Comparison of ENCODE assay signal across 10 mouse cellular contexts in genomic region chr6:125051237-125051636, GRCm38 (mm10). TPM values are rescaled to one million over a fixed set of nuclear protein-coding genes. Genes with fewer than 3 reads are reported as not detected.
DNase-seq lines count a peak whose midpoint lies in the region; ATAC-seq and TF ChIP-seq lines count a peak whose summit lies in the region.
"Had no signal": no experiment of that assay in that cellular context is flagged by ENCODE, and none has a peak within 500 bp of the region (broad histone marks: within the 10 kb centered on the region; RNA-seq: fewer than 3 reads in every experiment).

No protein-coding gene starts in this region.

- no peak for TF ChIP-seq POLR2A in small intestine, adult 2 months (IDR thresholded peaks at IDR 0.05; ENCODE audit: low read depth, low read length)

- H3K36me3 ChIP-seq in liver, embryonic 14.5 days (replicated peaks; ENCODE audit: control insufficient read depth, insufficient read depth, low read depth), result no peaks in the 10 kb centered on the region; the same call in 1 of the 2 replicates
- peaks cover 22% of the 10 kb centered on the region for H3K36me3 ChIP-seq in liver, embryonic 11.5 days (ENCODE audit: control insufficient read depth, insufficient read depth, low read length)
- H3K36me3 ChIP-seq in small intestine, adult 2 months (ENCODE audit: control insufficient read depth, insufficient read depth, low read length), result peaks cover 55% of the 10 kb centered on the region

- H3K9me3 ChIP-seq in liver, embryonic 14.5 days (ENCODE audit: control insufficient read depth, low read length), result no peaks in the 10 kb centered on the region
- no peaks in the 10 kb centered on the region for H3K9me3 ChIP-seq in liver, embryonic 11.5 days (ENCODE audit: control insufficient read depth, low read length)

- H3K4me1 ChIP-seq in liver, embryonic 14.5 days (replicated peaks; ENCODE audit: control insufficient read depth in 2 of 2, insufficient read depth in 2 of 2, low read length in 1 of 2), result no peaks in the 10 kb centered on the region
- peaks cover 7% of the 10 kb centered on the region; the same call in 1 of the 2 replicates for H3K4me1 ChIP-seq in liver, embryonic 11.5 days (replicated peaks; ENCODE audit: control insufficient read depth, insufficient read depth, low read length)
- H3K4me1 ChIP-seq in small intestine, adult 2 months (ENCODE audit: control insufficient read depth, insufficient read depth, insufficient read length, low read length), result no peaks in the 10 kb centered on the region

- peak; percentile 43 for DNase-seq in adrenal gland, postnatal 14 days
- no peak for DNase-seq in adrenal gland, adult 18-20 months (ENCODE audit: low spot score in 2 of 2)
- DNase-seq in liver, embryonic 14.5 days (ENCODE audit: low read depth in 3 of 3, low spot score in 3 of 3), result no peak
- DNase-seq in liver, embryonic 11.5 days (ENCODE audit: low spot score), result no peak
- peak; percentile 57 for DNase-seq in NIH3T3 (ENCODE audit: low read depth)
- no peak for DNase-seq in urinary bladder, postnatal 14 days (ENCODE audit: low spot score)
- no peak for DNase-seq in layer of hippocampus, postnatal 10 days (ENCODE audit: low spot score in 2 of 2)
- DNase-seq: heart, postnatal 14 days had no signal

- H3K27ac ChIP-seq in liver, embryonic 14.5 days, result no peak overlapping the region
- no peak overlapping the region for H3K27ac ChIP-seq in liver, embryonic 11.5 days (ENCODE audit: low read depth, low read length)
- no peak overlapping the region for H3K27ac ChIP-seq in small intestine, adult 2 months (ENCODE audit: insufficient read depth, low read depth, low read length)

- TF ChIP-seq CTCF in liver, embryonic 14.5 days (IDR thresholded peaks at IDR 0.05; ENCODE audit: low read depth), result peak; percentile 64
- peak; percentile 48; the same call in 1 of the 2 replicates for TF ChIP-seq CTCF in small intestine, adult 2 months (IDR thresholded peaks at IDR 0.05; ENCODE audit: extremely low read depth, insufficient read length, insufficient replicate concordance, low read depth, low read length)

- no peak for ATAC-seq in liver, embryonic 14.5 days (ENCODE audit: insufficient read depth)
- ATAC-seq in liver, embryonic 11.5 days (replicated peaks; ENCODE audit: low FRiP score), result no peak

- 65% methylated on average over 5 of the region's 5 CpGs for WGBS in liver, embryonic 14.5 days (ENCODE audit: insufficient replicate concordance)
- 64% methylated on average over 5 of the region's 5 CpGs for WGBS in liver, embryonic 11.5 days
- WGBS in small intestine, adult 2 months, result 75% methylated on average over 5 of the region's 5 CpGs

- H3K4me2 ChIP-seq in liver, embryonic 14.5 days (ENCODE audit: low read depth), result no peak overlapping the region
- H3K4me2 ChIP-seq in liver, embryonic 11.5 days, result no peak overlapping the region

- no peaks in the 10 kb centered on the region for H3K27me3 ChIP-seq in liver, embryonic 14.5 days (ENCODE audit: control insufficient read depth, insufficient read depth, low read length)
- no peaks in the 10 kb centered on the region for H3K27me3 ChIP-seq in liver, embryonic 11.5 days (replicated peaks; ENCODE audit: control insufficient read depth, insufficient read depth, low read length)
- H3K27me3 ChIP-seq in small intestine, adult 2 months (ENCODE audit: control insufficient read depth, insufficient read depth, low read length), result no peaks in the 10 kb centered on the region

- no peak overlapping the region for H3K4me3 ChIP-seq in liver, embryonic 14.5 days (ENCODE audit: insufficient read depth in 1 of 2, low read depth in 2 of 2, low read length in 2 of 2)
- H3K4me3 ChIP-seq in liver, embryonic 11.5 days (ENCODE audit: low read depth, low read length), result no peak overlapping the region
- H3K4me3 ChIP-seq in small intestine, adult 2 months (ENCODE audit: low read depth, low read length), result no peak overlapping the region

- TF ChIP-seq EP300 in liver, embryonic 14.5 days (IDR thresholded peaks at IDR 0.05; ENCODE audit: low read depth), result no peak

- H3K9ac ChIP-seq in liver, embryonic 14.5 days (replicated peaks), result no peak overlapping the region
- no peak overlapping the region for H3K9ac ChIP-seq in liver, embryonic 11.5 days (ENCODE audit: low read depth, low read length)

RNA-seq across cellular contexts. Expression of gene Acrbp, which starts 1.7 kb away (rescaled TPM):
- 7.5 and 8.2 TPM in 2 replicates for total RNA-seq in adrenal gland, postnatal 14 days (2021)
- 1 to 10 TPM; 7.8 to 9.6 TPM for total RNA-seq in adrenal gland, adult 18-20 months (2021)
- 2.1 and 3.1 TPM in 2 replicates for polyA plus RNA-seq in liver, embryonic 14.5 days (2012; rRNA removed)
- 1.3 and 2.0 TPM in 2 replicates for polyA plus RNA-seq in liver, embryonic 14.5 days (2014; fragmentation: Nextera tagmentation; extraction: Ambion mirVana)
- polyA plus RNA-seq in liver, embryonic 11.5 days (2014; fragmentation: Nextera tagmentation; extraction: Ambion mirVana), result 6.0 and 7.4 TPM in 2 replicates
- 7.5 and 18.2 TPM in 2 replicates for polyA plus RNA-seq in small intestine, adult 2 months (2012; rRNA removed)
- total RNA-seq in layer of hippocampus, postnatal 10 days (2021), result 1 to 10 TPM; 7.0 to 9.2 TPM

RNA-seq across cellular contexts. Expression of gene Ing4, which starts 11.7 kb away (rescaled TPM):
- 64.9 and 71.8 TPM in 2 replicates for total RNA-seq in adrenal gland, postnatal 14 days (2021)
- 10 to 100 TPM; 45.3 to 53.4 TPM for total RNA-seq in adrenal gland, adult 18-20 months (2021)
- 14.1 and 17.9 TPM in 2 replicates for polyA plus RNA-seq in liver, embryonic 14.5 days (2012; rRNA removed)
- 17.2 and 21.9 TPM in 2 replicates for polyA plus RNA-seq in liver, embryonic 14.5 days (2014; fragmentation: Nextera tagmentation; extraction: Ambion mirVana)
- polyA plus RNA-seq in liver, embryonic 11.5 days (2014; fragmentation: Nextera tagmentation; extraction: Ambion mirVana), result 60.0 and 63.8 TPM in 2 replicates
- polyA plus RNA-seq in small intestine, adult 2 months (2012; rRNA removed), result 14.2 and 32.7 TPM in 2 replicates
- 10 to 100 TPM; 57.4 to 62.4 TPM for total RNA-seq in layer of hippocampus, postnatal 10 days (2021)

RNA-seq across cellular contexts. Expression of gene Lpar5, which starts 16.5 kb away (rescaled TPM):
- 0.44 and 2.1 TPM in 2 replicates for total RNA-seq in adrenal gland, postnatal 14 days (2021)
- total RNA-seq in adrenal gland, adult 18-20 months (2021), result under 1 TPM; 0.40 to 0.93 TPM
- polyA plus RNA-seq in liver, embryonic 14.5 days (2012; rRNA removed), result 1.6 and 1.8 TPM in 2 replicates
- polyA plus RNA-seq in liver, embryonic 14.5 days (2014; fragmentation: Nextera tagmentation; extraction: Ambion mirVana), result 0.68 and 1.0 TPM in 2 replicates
- 2.6 and 3.2 TPM in 2 replicates for polyA plus RNA-seq in liver, embryonic 11.5 days (2014; fragmentation: Nextera tagmentation; extraction: Ambion mirVana)
- polyA plus RNA-seq in small intestine, adult 2 months (2012; rRNA removed), result 133 and 223 TPM in 2 replicates
- total RNA-seq in layer of hippocampus, postnatal 10 days (2021), result 1 to 10 TPM; 1.1 to 1.4 TPM
- polyA plus RNA-seq: C2C12 had no signal

RNA-seq across cellular contexts. Expression of gene Zfp384, which starts 42.3 kb away (rescaled TPM):
- 47.2 and 50.4 TPM in 2 replicates for total RNA-seq in adrenal gland, postnatal 14 days (2021)
- 10 to 100 TPM; 56.0 to 56.1 TPM for total RNA-seq in adrenal gland, adult 18-20 months (2021)
- 20.2 and 22.2 TPM in 2 replicates for polyA plus RNA-seq in liver, embryonic 14.5 days (2012; rRNA removed)
- 2.9 and 3.1 TPM in 2 replicates for polyA plus RNA-seq in liver, embryonic 14.5 days (2014; fragmentation: Nextera tagmentation; extraction: Ambion mirVana)
- polyA plus RNA-seq in liver, embryonic 11.5 days (2014; fragmentation: Nextera tagmentation; extraction: Ambion mirVana), result 7.6 and 7.9 TPM in 2 replicates
- polyA plus RNA-seq in small intestine, adult 2 months (2012; rRNA removed), result 28.6 and 57.0 TPM in 2 replicates
- 10 to 100 TPM; 44.4 to 45.2 TPM for total RNA-seq in layer of hippocampus, postnatal 10 days (2021)

RNA-seq across cellular contexts. Expression of gene Chd4, which starts 44.5 kb away (rescaled TPM):
- 189 and 192 TPM in 2 replicates for total RNA-seq in adrenal gland, postnatal 14 days (2021)
- 100 to 1,000 TPM; 150 to 190 TPM for total RNA-seq in adrenal gland, adult 18-20 months (2021)
- polyA plus RNA-seq in liver, embryonic 14.5 days (2012; rRNA removed), result 13.9 and 24.7 TPM in 2 replicates
- 19.7 and 24.3 TPM in 2 replicates for polyA plus RNA-seq in liver, embryonic 14.5 days (2014; fragmentation: Nextera tagmentation; extraction: Ambion mirVana)
- 62.5 and 71.6 TPM in 2 replicates for polyA plus RNA-seq in liver, embryonic 11.5 days (2014; fragmentation: Nextera tagmentation; extraction: Ambion mirVana)
- polyA plus RNA-seq in small intestine, adult 2 months (2012; rRNA removed), result 39.9 and 64.3 TPM in 2 replicates
- total RNA-seq in layer of hippocampus, postnatal 10 days (2021), result 100 to 1,000 TPM; 176 to 195 TPM

Comparison
In these comparisons a context has a peak if more than half of its experiments do, and no peak if none do; other contexts are left out.
1. DNase-seq: peak in adrenal gland, postnatal 14 days (single experiment) and NIH3T3 (single experiment); none in adrenal gland, adult 18-20 months (0 of 2), liver, embryonic 14.5 days (0 of 3), liver, embryonic 11.5 days (single experiment), urinary bladder, postnatal 14 days (single experiment) and layer of hippocampus, postnatal 10 days (0 of 2).